Mouse (Mus musculus) adrenal gland, postnatal 36 days (tissue): Measurements from ENCODE around the gene Krtap5-3. TPM values are rescaled to one million over a fixed set of nuclear protein-coding genes. Genes with fewer than 3 reads are reported as not detected.

Source experiments
- total RNA-seq, 2 experiments: library from RNA; stranded (reverse); gene quantifications; 2 replicates each; pipeline ENCODE4 v1.2.3; 2021

Krtap5-3 gene
- total RNA-seq, 2 experiments from 2014 or later: not detected

Other genes with a start within 250 kb of the Krtap5-3 start
- 10 to 100 TPM; 48.1 to 58.4 TPM for gene Mob2, start 140.3 kb upstream of the Krtap5-3 start, total RNA-seq
- 10 to 100 TPM in 1 of 2 experiments, 1 to 10 TPM in 1; 7.4 to 28.9 TPM for gene Dusp8, start 105.5 kb upstream of the Krtap5-3 start, total RNA-seq
- not detected for gene Gm45618, start 80.6 kb upstream of the Krtap5-3 start, total RNA-seq
- gene Gm39115, start 65.3 kb upstream of the Krtap5-3 start, total RNA-seq: not detected
- gene Gm45337, start 56.8 kb upstream of the Krtap5-3 start, total RNA-seq: not detected
- not detected for gene Gm29735, start 44.3 kb upstream of the Krtap5-3 start, total RNA-seq
- gene Gm4553, start 35.6 kb upstream of the Krtap5-3 start, total RNA-seq: not detected
- gene Krtap5-2, start 25.4 kb upstream of the Krtap5-3 start, total RNA-seq: not detected
- gene Gm10153, start 11.0 kb upstream of the Krtap5-3 start, total RNA-seq: not detected
- not detected for gene Gm7579, start 10.5 kb downstream of the Krtap5-3 start, total RNA-seq
- not detected for gene Krtap5-5, start 28.6 kb downstream of the Krtap5-3 start, total RNA-seq
- not detected for gene Gm40460, start 39.7 kb downstream of the Krtap5-3 start, total RNA-seq
- gene Gm2431, start 57.0 kb downstream of the Krtap5-3 start, total RNA-seq: not detected
- not detected for gene Gm4559, start 73.0 kb downstream of the Krtap5-3 start, total RNA-seq
- not detected for gene Krtap5-1, start 95.8 kb downstream of the Krtap5-3 start, total RNA-seq
- gene Krtap5-4, start 102.2 kb downstream of the Krtap5-3 start, total RNA-seq: not detected
- 1 to 10 TPM; 3.0 to 4.4 TPM for gene Ifitm10, start 172.4 kb downstream of the Krtap5-3 start, total RNA-seq
- 1 to 10 TPM; 2.6 to 3.3 TPM for gene Gm49369, start 181.3 kb downstream of the Krtap5-3 start, total RNA-seq
- 1,000 to 10,000 TPM in 1 of 2 experiments, 100 to 1,000 TPM in 1; 932 to 1,123 TPM for gene Ctsd, start 186.7 kb downstream of the Krtap5-3 start, total RNA-seq
- not detected for gene Syt8, start 233.5 kb downstream of the Krtap5-3 start, total RNA-seq
- gene Tnni2, start 240.4 kb downstream of the Krtap5-3 start, total RNA-seq: under 1 TPM; 0.50 to 0.89 TPM